Mouse (Mus musculus) yolk sac, embryonic 10.5 days (tissue): ENCODE measurements around the gene Kdsr.

Experiments
- DNase-seq: peaks from one replicate; pipeline ENCODE4 v3.0.0-alpha.2; 2017; ENCODE audit warnings: low spot score

Kdsr gene

GRCm38 (mm10) chr1:106694316-106694715, 65.2 kb downstream of the Kdsr start:
- no peak for DNase-seq

GRCm38 (mm10) chr1:106692599-106692998, 66.9 kb downstream of the Kdsr start:
- no peak for DNase-seq

- DNase-seq = no peak
These were observed 68.6 kb downstream of the Kdsr start for GRCm38 (mm10) chr1:106690887-106691286.

GRCm38 (mm10) chr1:106688161-106688516, 71.4 kb downstream of the Kdsr start:
- DNase-seq = no peak

GRCm38 (mm10) chr1:106687435-106688160, 71.9 kb downstream of the Kdsr start:
- no peak for DNase-seq

GRCm38 (mm10) chr1:106685702-106686101, 73.8 kb downstream of the Kdsr start:
- no peak for DNase-seq

- DNase-seq = no peak
These were observed 75.0 kb downstream of the Kdsr start for GRCm38 (mm10) chr1:106684546-106684945.

GRCm38 (mm10) chr1:106682829-106683228, 76.7 kb downstream of the Kdsr start:
- DNase-seq = no peak

GRCm38 (mm10) chr1:106679800-106680515, 79.6 kb downstream of the Kdsr start:
- no peak for DNase-seq

GRCm38 (mm10) chr1:106678060-106678478, 81.5 kb downstream of the Kdsr start:
- DNase-seq = no peak
